Mouse (Mus musculus) kidney, embryonic 15.5 days (tissue): ENCODE results near the gene Cdc14a. TPM values are rescaled to one million over a fixed set of nuclear protein-coding genes. Genes with fewer than 3 reads are reported as not detected.
"Not testable (repeated sequence)": the region's sequence is repeated elsewhere in the genome, so short reads cannot be mapped to it uniquely, and the experiment has no call there.

Source experiments
- ATAC-seq: fragments of 200-750 bp; cut with Nextera tagmentation; replicated peaks from 2 replicates; pipeline ENCODE4 v1.8.0; 2017; ENCODE audit warnings: moderate TSS enrichment; ENCODE audit not compliant: low FRiP score
- H3K27ac ChIP-seq: fragments of 300-500 bp; sonication (generic); 2 replicates; pipeline ENCODE4 v1.5.1; 2015; ENCODE audit warnings: mild to moderate bottlenecking, inconsistent platforms
- H3K27me3 ChIP-seq: fragments of 300-500 bp; sonication (generic); 2 replicates; pipeline ENCODE4 v1.6.1; 2015; ENCODE audit warnings: inconsistent platforms
- H3K36me3 ChIP-seq: fragments of 300-500 bp; sonication (generic); 2 replicates; pipeline ENCODE4 v1.6.1; 2015; ENCODE audit warnings: inconsistent platforms
- H3K4me1 ChIP-seq: fragments of 300-500 bp; sonication (generic); 2 replicates; pipeline ENCODE4 v1.6.1; 2015; ENCODE audit warnings: inconsistent platforms
- H3K4me2 ChIP-seq: fragments of 300-500 bp; sonication (generic); 2 replicates; pipeline ENCODE4 v1.6.1; 2015; ENCODE audit warnings: moderate library complexity, mild to moderate bottlenecking, inconsistent platforms
- H3K4me3 ChIP-seq: fragments of 300-500 bp; sonication (generic); replicated peaks from 2 replicates; pipeline ENCODE4 v1.5.1; 2015; ENCODE audit warnings: mild to moderate bottlenecking, inconsistent platforms
- H3K9ac ChIP-seq: fragments of 300-500 bp; sonication (generic); 2 replicates; pipeline ENCODE4 v1.6.1; 2015; ENCODE audit warnings: mild to moderate bottlenecking, inconsistent platforms
- H3K9me3 ChIP-seq: fragments of 300-500 bp; sonication (generic); replicated peaks from 2 replicates; pipeline ENCODE4 v1.6.1; 2016; ENCODE audit warnings: inconsistent platforms
- WGBS: fragments of 180-500 bp; shearing (Covaris S2); methylation state at CpG from one replicate; pipeline ENCODE4 v1.1.7; 2015; ENCODE audit warnings: mixed read lengths; 5-methylcytosine and 5-hydroxymethylcytosine counted together
- polyA plus RNA-seq: library from polyadenylated mRNA; unstranded; fragments of >200 nt; fragmentation: Nextera tagmentation; extraction: Ambion mirVana; gene quantifications from 2 replicates; pipeline ENCODE4 v1.2.1, GENCODE M21; 2015

Gene Cdc14a
- polyA plus RNA-seq, 1 experiment from 2014 or later = 14.7 TPM

- H3K36me3 ChIP-seq = peaks cover 19% of the 10 kb centered on the region
- no peak overlapping the region for H3K4me2 ChIP-seq
- no peaks in the 10 kb centered on the region for H3K9me3 ChIP-seq
- 92% methylated on average over 5 of the region's 5 CpGs for WGBS
- H3K27me3 ChIP-seq = no peaks in the 10 kb centered on the region
- H3K9ac ChIP-seq = no peak overlapping the region
- no peak overlapping the region for H3K27ac ChIP-seq
- ATAC-seq = no peak
- no peak overlapping the region for H3K4me3 ChIP-seq
- H3K4me1 ChIP-seq = no peaks in the 10 kb centered on the region
Observed at GRCm38 (mm10) chr3:116361101-116361500, 62.7 kb downstream of the Cdc14a start.

DNA sequence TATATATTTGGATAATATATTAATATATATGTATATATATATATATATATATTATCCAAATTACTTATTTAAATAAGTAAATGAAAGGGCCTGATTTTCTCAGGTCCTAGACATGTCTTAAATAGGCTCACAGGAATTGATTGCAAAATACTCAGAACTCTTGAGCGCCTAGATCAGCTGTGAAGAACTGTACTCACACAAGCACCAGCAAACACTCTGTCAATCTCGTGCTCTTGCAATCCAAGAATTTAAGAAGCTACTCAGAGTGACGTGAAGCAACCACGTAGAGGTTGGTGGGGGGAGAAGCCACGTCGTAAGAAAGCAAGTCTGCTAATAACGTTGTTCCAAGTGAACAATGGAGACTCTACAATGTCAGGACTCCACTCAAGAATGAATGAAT is 66.0 kb downstream of the Cdc14a start:
- 90% methylated on average over 7 of the region's 7 CpGs for WGBS
- peaks cover 4% of the 10 kb centered on the region; the same call in 1 of the 2 replicates for H3K36me3 ChIP-seq

GRCm38 (mm10) chr3:116357180-116357579 is 66.7 kb downstream of the Cdc14a start:
- Histone ChIP-seq H3K4me3 (no peak overlapping the region), H3K4me2 (no peak overlapping the region), H3K36me3 (peaks cover 4% of the 10 kb centered on the region; the same call in 1 of the 2 replicates), H3K9me3 (no peaks in the 10 kb centered on the region), H3K27ac (no peak overlapping the region), H3K27me3 (no peaks in the 10 kb centered on the region), H3K9ac (no peak overlapping the region), H3K4me1 (peaks cover 7% of the 10 kb centered on the region)
- WGBS = 56% methylated on average over 4 of the region's 4 CpGs
- no peak for ATAC-seq

More for the DNA sequence above, 66.0 kb downstream of the Cdc14a start:
- H3K9ac ChIP-seq = no peak overlapping the region
- H3K27ac ChIP-seq = no peak overlapping the region
- no peak overlapping the region for H3K4me2 ChIP-seq
- no peak for ATAC-seq
- no peaks in the 10 kb centered on the region for H3K27me3 ChIP-seq
- H3K9me3 ChIP-seq = no peaks in the 10 kb centered on the region
- peaks cover 2% of the 10 kb centered on the region; the same call in 1 of the 2 replicates for H3K4me1 ChIP-seq
- no peak overlapping the region for H3K4me3 ChIP-seq

DNA sequence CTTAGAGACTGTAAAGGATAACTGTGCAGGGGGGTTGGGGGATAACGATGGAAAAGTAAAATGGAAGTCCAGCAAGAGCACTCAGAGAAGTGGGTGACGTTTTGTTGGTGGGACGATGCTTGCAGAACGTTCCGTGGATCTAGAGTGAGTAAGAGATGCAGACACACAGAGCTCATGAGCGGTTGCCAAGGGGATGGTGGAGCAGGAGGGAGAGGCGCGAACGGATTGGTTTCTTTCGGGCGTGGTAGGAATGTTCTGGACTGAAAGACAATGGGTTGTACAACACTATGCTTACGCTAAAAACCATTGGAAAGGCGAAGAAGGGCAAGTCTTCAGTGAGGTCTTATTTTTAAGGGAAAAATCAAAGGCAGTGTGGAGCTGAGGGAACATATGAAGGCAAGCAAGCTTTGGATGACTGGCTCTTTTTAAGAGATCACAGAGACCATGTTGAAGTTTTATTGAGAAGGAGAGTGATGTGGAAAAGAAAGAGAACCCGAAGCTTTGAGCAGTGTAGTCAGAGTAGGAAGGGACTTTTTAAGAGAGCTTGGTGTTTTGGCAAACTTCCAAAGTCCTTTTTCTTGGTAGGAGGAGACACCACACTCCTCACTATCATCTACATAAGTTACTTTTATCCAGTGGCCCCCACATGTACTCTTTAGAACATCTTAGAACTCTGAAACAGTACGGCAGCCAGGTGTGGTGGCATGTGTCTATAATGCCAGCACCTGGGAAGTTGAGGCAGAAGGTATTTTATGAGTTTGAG is 68.6 kb downstream of the Cdc14a start:
- H3K27me3 ChIP-seq = no peaks in the 10 kb centered on the region
- H3K9me3 ChIP-seq = no peaks in the 10 kb centered on the region
- H3K36me3 ChIP-seq = peaks cover 3% of the 10 kb centered on the region; the same call in 1 of the 2 replicates
- WGBS = 91% methylated on average over 15 of the region's 15 CpGs
- H3K9ac ChIP-seq = no peak overlapping the region
- no peak overlapping the region for H3K27ac ChIP-seq
- H3K4me1 ChIP-seq = peaks cover 12% of the 10 kb centered on the region
- no peak overlapping the region for H3K4me2 ChIP-seq
- no peak for ATAC-seq
- no peak overlapping the region for H3K4me3 ChIP-seq

DNA sequence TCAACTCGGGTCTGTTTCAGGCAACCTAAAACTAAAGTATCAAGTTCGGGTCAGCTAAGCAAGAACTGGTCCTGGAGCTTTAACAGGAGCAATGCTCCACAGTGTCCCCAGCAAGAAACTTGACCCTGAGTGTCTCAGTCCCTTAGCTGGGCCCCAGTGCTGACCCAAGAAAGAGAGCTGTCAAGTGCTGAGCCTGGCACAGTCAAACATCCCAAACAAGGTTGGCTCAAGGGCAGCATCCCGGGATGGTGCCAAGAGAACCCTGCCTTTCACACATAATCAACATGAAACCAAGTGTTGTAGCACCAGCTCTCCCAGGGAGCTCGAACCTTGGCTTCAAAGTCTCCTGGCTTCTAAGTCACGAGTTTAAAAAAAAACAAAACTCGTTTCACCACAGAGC is 71.3 kb downstream of the Cdc14a start:
- Histone ChIP-seq H3K4me2 (no peak overlapping the region), H3K9ac (no peak overlapping the region), H3K9me3 (no peaks in the 10 kb centered on the region), H3K27ac (no peak overlapping the region), H3K36me3 (peaks cover 3% of the 10 kb centered on the region; the same call in 1 of the 2 replicates), H3K27me3 (no peaks in the 10 kb centered on the region), H3K4me3 (no peak overlapping the region), H3K4me1 (peaks cover 14% of the 10 kb centered on the region)
- 56% methylated on average over 6 of the region's 6 CpGs for WGBS
- no peak for ATAC-seq

GRCm38 (mm10) chr3:116350389-116350967 is 73.4 kb downstream of the Cdc14a start:
- H3K4me3 ChIP-seq = no peak overlapping the region
- H3K9me3 ChIP-seq = no peaks in the 10 kb centered on the region
- H3K36me3 ChIP-seq = peaks cover 8% of the 10 kb centered on the region; the same call in 1 of the 2 replicates
- no peak overlapping the region for H3K9ac ChIP-seq
- H3K4me2 ChIP-seq = no peak overlapping the region
- WGBS = 42% methylated on average over 6 of the region's 6 CpGs
- peaks cover 16% of the 10 kb centered on the region for H3K4me1 ChIP-seq
- peak overlapping the region; percentile 52; the same call in 1 of the 2 replicates for H3K27ac ChIP-seq
- ATAC-seq = peak; percentile 79
- H3K27me3 ChIP-seq = no peaks in the 10 kb centered on the region

- H3K4me3 ChIP-seq, H3K9me3 ChIP-seq, H3K27ac ChIP-seq, H3K4me2 ChIP-seq, H3K9ac ChIP-seq, H3K27me3 ChIP-seq, ATAC-seq: not testable (repeated sequence)
- 95% methylated on average over 29 of the region's 29 CpGs for WGBS
- H3K36me3 ChIP-seq = peaks cover 28% of the 10 kb centered on the region
- peaks cover 12% of the 10 kb centered on the region for H3K4me1 ChIP-seq
Observed at GRCm38 (mm10) chr3:116347571-116347970, 76.3 kb downstream of the Cdc14a start.

- peaks cover 15% of the 10 kb centered on the region for H3K4me1 ChIP-seq
- WGBS = 67% methylated on average over 11 of the region's 11 CpGs
- H3K27me3 ChIP-seq = no peaks in the 10 kb centered on the region
- H3K9me3 ChIP-seq = no peaks in the 10 kb centered on the region
- H3K9ac ChIP-seq = no peak overlapping the region
- H3K27ac ChIP-seq = no peak overlapping the region
- peaks cover 24% of the 10 kb centered on the region for H3K36me3 ChIP-seq
- no peak overlapping the region for H3K4me3 ChIP-seq
- no peak for ATAC-seq
- H3K4me2 ChIP-seq = no peak overlapping the region
Observed at GRCm38 (mm10) chr3:116345245-116345644, 78.6 kb downstream of the Cdc14a start.

DNA sequence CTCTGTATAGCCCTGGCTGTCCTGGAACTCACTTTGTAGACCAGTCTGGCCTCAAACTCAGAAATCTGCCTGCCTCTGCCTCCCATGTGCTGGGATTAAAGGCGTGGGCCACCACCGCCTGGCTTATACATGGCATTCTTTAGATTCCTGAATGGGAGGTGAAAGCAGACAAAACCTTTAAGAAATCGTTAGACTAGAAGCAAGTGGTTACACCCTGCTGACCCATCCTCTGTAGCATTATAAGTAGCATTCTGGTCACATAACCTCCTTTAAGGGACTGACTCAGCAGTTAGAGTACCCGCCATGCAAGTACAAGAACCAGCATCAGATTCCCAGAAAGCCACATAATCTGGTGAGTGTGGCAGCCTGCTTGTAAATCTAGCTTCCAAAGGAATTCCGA is 81.6 kb downstream of the Cdc14a start:
- ATAC-seq = no peak
- 86% methylated on average over 5 of the region's 5 CpGs for WGBS
- H3K36me3 ChIP-seq = peaks cover 24% of the 10 kb centered on the region
- no peak overlapping the region for H3K4me2 ChIP-seq
- H3K4me1 ChIP-seq = peaks cover 24% of the 10 kb centered on the region
- no peak overlapping the region for H3K4me3 ChIP-seq
- H3K9me3 ChIP-seq = no peaks in the 10 kb centered on the region
- no peaks in the 10 kb centered on the region for H3K27me3 ChIP-seq
- H3K27ac ChIP-seq = no peak overlapping the region
- no peak overlapping the region for H3K9ac ChIP-seq

DNA sequence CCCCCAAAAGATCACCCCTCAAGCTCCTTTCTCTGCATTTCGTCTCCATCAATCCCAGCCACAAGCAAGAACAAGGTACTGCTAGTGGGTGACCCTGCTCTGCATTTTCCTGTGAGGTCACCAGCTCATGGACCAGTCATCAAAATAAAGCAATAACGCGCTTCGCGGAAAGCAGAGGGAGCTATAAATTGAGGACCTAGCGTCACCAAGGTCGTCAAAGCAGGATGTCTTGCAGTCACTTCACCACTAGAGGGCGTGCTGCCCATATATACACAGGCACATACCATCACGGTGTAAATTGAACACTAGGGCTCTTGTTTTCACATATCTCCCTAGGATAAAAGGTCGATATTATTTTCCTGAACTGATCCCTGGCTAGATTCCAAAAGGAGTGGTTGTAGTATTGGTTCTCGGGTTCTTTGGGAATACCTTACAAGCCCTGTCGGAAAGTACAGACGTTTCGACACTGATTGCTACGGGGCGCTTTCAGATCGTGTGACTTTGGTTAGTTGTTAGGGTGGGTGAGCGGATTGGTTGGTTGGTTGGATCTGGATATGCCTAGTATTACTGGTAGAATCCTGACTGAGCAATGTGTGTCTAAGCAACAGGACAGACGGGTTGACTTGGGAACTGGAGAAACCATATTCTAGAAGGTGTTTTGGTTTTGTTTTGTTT is 82.7 kb downstream of the Cdc14a start:
- H3K36me3 ChIP-seq = peaks cover 24% of the 10 kb centered on the region
- no peaks in the 10 kb centered on the region for H3K9me3 ChIP-seq
- H3K4me2 ChIP-seq = peak overlapping the region; percentile 19; the same call in 1 of the 2 replicates
- H3K27me3 ChIP-seq = no peaks in the 10 kb centered on the region
- H3K4me1 ChIP-seq = peaks cover 24% of the 10 kb centered on the region
- WGBS = 42% methylated on average over 19 of the region's 19 CpGs
- H3K4me3 ChIP-seq = no peak overlapping the region
- no peak; the same call in 1 of the 2 replicates for ATAC-seq
- no peak overlapping the region for H3K27ac ChIP-seq
- no peak overlapping the region for H3K9ac ChIP-seq

DNA sequence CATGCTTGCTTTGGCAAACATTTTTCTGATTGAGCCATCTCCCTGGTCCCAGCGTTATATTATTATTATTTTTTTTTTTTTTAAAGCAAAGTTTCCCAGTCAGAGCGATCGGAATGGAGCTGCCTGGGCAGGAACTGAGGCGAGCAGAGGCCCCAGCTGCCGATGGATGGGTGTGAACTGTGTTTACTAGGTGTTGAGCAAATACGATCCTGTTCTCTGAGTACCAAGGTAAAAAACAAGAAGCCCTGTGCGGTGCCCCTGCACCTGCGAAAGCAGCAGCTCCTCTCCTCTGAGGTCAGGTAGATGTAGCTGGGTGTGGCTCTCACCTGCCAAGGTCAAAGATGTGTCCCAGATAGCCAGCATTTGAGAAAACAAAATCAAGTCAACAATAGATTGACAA is 83.6 kb downstream of the Cdc14a start:
- no peak overlapping the region for H3K9ac ChIP-seq
- H3K27ac ChIP-seq = no peak overlapping the region
- H3K9me3 ChIP-seq = no peaks in the 10 kb centered on the region
- H3K4me2 ChIP-seq = no peak overlapping the region
- peaks cover 18% of the 10 kb centered on the region for H3K36me3 ChIP-seq
- no peaks in the 10 kb centered on the region for H3K27me3 ChIP-seq
- WGBS = 89% methylated on average over 8 of the region's 8 CpGs
- H3K4me1 ChIP-seq = peaks cover 22% of the 10 kb centered on the region
- ATAC-seq = no peak
- no peak overlapping the region for H3K4me3 ChIP-seq

GRCm38 (mm10) chr3:116338616-116339015 is 85.2 kb downstream of the Cdc14a start:
- Histone ChIP-seq H3K27me3 (no peaks in the 10 kb centered on the region), H3K4me2 (no peak overlapping the region), H3K9ac (no peak overlapping the region), H3K36me3 (peaks cover 10% of the 10 kb centered on the region), H3K27ac (no peak overlapping the region), H3K9me3 (no peaks in the 10 kb centered on the region), H3K4me1 (peaks cover 22% of the 10 kb centered on the region), H3K4me3 (no peak overlapping the region)
- ATAC-seq = peak; percentile 95
- WGBS = 33% methylated on average over 6 of the region's 6 CpGs
